Mouse (Mus musculus): ENCODE data around the gene Tm7sf3. TPM values are rescaled to one million over a fixed set of nuclear protein-coding genes. Genes with fewer than 3 reads are reported as not detected.
A peak's percentile ranks its signal among the peaks of the same experiment; 100 is the strongest.

Gene Tm7sf3
- total RNA-seq, 2 experiments from 2014 or later = 25.0 to 29.1 TPM

DNA sequence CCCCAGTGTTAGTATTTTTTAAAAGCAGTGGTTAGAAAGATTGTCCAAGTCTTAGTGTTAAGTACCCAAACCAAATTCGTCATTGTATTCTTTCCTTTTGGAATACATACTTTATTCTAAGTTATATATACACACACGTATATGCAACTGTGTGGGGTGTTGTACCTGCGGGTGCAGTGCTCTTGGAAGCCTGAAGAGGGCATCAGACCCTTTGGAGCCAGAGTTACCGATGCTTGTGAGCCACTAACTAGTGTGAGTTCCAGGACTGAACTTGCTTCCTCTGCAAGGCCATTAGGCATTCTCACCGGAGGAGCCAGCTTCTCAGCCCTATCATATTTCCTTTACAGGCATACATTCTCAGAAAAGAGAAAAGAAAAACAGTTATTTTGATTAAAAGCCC, 20.1 kb upstream of the Tm7sf3 start:
- DNase-seq (ENCODE audit: low spot score in 2 of 2) = peak in 1 of 2 experiments; percentile 30

DNA sequence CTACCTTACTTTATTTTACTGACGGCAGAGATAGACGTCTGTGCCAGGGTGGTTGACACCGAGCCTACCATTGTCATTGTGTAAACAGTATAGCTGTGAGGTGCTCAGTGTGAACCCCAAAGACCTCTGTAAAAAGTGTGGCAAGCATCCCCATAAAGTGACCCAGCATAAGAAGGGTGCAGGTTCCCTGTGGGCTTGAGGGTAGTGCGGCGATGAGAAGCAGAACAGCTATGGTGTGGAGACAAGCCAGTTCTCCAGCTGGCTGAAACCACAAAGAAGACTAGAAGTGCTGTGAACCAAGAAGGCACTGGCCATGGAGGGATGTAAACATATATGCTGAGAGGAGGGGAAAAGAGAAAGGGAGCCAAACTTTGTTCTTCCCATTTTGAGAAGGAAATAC, 19.0 kb upstream of the Tm7sf3 start:
- DNase-seq (ENCODE audit: low spot score in 2 of 2) = no peak

- no peak for DNase-seq (ENCODE audit: low spot score in 2 of 2)
These were observed 18.0 kb upstream of the Tm7sf3 start for GRCm38 (mm10) chr6:146660591-146660990.

DNA sequence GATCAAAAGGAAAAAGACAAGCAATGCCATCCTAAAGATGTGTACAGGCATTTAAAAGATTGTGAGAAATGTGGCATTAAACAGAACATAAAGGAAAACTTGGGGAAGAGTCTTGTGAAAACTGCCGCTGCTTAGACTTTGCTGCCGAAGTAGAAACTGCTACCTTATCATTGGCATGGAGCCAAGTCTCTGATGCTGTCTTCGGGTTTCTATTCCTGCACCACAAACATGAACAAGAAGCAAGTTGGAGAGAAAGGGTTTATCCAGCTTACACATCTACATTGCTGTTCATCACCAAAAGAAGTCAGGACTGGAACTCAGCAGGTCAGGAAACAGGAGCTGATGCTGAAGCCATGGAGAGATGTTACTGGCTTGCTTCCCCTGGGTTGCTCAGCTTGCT, 10.6 kb upstream of the Tm7sf3 start:
- no peak for DNase-seq (ENCODE audit: low spot score in 2 of 2)

- no peak for DNase-seq (ENCODE audit: low spot score in 2 of 2)
These were observed 8.8 kb upstream of the Tm7sf3 start for GRCm38 (mm10) chr6:146651431-146651830.

- DNase-seq (ENCODE audit: low spot score in 2 of 2) = no peak
These were observed 7.4 kb upstream of the Tm7sf3 start for GRCm38 (mm10) chr6:146650013-146650412.

- no peak for DNase-seq (ENCODE audit: low spot score in 2 of 2)
These were observed 553 bp upstream of the Tm7sf3 start for GRCm38 (mm10) chr6:146643184-146643570.

- no peak for DNase-seq (ENCODE audit: low spot score in 2 of 2)
These were observed 908 bp downstream of the Tm7sf3 start for GRCm38 (mm10) chr6:146641621-146642210.

DNA sequence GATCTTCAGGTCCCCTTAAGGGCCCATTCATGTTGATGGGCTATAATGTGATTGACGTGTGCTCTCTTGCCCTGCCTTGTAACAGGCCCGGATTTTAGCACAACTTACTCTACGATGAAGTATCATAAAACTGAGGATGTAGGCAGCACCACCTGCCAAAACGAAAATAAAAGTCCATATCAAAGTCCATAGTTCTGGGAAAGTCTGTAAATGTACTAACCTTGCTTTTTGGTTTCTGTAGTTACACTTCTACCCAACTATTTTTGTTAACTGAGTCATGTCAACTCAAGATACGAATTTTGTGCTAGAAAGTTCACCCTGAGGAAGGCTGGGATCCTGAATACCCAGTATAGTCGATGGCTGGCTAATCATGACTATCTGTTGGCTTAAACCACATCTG, 1.6 kb downstream of the Tm7sf3 start:
- no peak for DNase-seq (ENCODE audit: low spot score in 2 of 2)

DNA sequence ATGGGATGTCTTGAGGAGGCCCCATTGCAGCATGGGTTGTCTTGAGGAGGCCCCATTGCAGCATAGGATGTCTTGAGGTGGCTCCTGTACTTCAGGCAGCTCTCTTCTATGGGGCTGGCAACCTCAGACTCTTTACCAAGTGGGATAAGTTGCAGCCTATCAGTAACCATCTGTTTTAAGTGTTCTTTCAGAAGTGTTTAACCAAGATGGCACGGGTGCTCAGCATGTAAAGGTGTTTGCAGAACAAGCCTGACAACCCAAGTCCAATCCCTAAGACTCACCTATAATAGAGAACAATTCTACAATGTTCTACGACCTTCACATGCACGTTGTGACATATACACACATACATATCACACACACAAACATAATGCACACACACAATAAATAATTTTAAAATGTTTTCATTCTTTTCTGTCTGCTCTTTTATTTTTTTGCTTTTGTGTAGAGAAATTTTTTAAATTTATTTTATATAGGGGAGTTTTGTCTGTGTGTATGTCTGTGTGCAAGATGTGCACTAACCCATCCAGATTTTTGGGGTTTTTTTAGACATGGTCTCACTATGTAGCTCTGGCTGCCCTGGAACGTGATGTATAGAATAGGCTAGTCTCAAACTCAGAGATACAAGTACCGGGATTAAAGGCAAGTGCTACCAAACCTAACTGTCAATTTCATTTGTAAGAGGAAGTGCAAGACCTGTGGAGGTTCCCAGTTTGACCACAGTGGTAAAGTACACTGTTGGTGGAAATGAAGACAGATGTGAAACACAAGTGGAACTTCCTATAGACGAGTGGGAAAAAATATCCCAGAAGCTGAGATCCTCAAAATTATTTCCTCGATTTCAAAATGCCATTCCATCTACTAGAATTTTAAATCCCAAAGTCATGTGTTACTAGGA, 2.3 kb downstream of the Tm7sf3 start:
- DNase-seq (ENCODE audit: low spot score in 2 of 2) = no peak

- DNase-seq (ENCODE audit: low spot score in 2 of 2) = no peak
These were observed 6.1 kb downstream of the Tm7sf3 start for GRCm38 (mm10) chr6:146636482-146636881.

DNA sequence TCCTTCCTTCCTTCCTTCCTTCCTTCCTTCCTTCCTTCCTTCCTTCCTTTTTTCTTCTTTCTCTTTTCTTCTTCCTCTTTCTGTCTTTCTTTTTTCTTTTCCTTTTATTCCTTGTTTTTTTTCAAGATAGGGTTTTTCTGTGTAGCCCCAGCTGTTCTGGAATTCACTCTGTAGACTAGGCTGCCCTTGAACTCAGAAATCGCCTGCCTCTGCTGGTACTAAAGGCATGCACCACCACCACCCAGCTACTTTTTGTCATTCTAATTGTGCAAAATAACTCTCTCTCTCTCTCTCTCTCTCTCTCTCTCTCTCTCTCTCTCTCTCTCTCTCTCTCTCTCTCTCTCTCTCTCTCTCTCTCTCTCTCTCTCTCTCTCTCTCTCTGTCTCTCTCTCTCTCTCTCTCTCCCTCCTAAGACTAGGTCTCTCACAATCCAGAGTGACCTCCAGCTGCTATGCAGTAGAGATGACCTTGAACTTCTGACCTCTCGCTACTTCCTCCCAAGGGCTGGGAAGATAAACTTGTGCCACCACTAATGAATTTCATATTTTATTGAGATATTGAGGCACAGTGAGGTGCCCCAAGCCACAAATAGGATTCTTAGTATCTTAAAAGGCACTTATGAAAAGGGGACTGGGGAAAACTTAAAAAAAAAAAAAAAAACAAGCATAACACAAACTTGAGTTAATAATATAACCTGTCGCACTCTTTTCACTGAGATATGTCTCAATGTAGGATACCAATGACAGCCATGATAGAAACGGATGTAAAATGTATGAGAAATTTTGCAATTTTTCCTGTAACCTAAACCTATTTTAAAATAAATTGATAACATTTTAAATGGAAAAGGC, 7.6 kb downstream of the Tm7sf3 start:
- no peak for DNase-seq (ENCODE audit: low spot score in 2 of 2)

- peak; percentile 67 to 82 for DNase-seq (ENCODE audit: low spot score in 2 of 2)
These were observed 8.5 kb downstream of the Tm7sf3 start for GRCm38 (mm10) chr6:146634015-146634722.

DNA sequence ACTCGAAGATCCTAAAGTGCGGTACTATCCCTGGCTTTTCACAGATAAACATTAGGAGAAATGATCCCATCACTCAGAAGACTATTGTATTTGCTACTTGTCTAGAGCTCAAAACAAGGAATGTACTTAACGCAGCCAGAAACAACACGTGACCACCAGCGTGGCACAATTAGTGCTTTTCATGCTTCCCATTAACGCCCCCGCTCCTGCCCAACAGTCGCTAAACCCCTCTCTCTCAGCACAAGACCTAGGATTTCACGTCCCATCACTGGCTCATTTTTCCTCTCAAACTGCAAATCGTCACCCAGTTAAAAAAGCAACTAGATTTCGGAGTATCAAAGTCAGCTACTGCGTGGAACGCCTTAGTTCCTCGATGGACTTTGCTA, 9.0 kb downstream of the Tm7sf3 start:
- DNase-seq (ENCODE audit: low spot score in 2 of 2) = peak in 1 of 2 experiments; percentile 29

DNA sequence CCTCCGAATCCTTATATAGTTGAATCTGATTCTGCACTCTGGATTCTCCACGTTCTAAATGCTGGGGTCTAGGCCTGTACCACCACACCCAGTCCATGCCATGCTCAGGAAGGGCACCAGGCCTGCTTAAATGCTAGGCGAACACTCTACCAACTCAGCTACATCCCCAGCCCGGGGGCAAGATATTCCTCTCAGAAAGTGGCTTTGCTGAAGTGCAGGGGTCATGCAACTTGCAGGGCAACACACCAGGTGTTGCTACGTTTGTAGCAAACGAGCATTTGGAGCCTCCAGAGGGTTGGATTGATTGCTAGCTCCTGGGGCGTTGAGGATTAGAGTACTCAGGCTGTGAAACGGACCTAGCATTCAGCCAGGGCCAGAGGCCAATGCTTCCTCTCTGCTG, 9.5 kb downstream of the Tm7sf3 start:
- DNase-seq (ENCODE audit: low spot score in 2 of 2) = no peak

- no peak for DNase-seq (ENCODE audit: low spot score in 2 of 2)
These were observed 10.2 kb downstream of the Tm7sf3 start for GRCm38 (mm10) chr6:146632403-146632802.

GRCm38 (mm10) chr6:146631847-146632246, 10.8 kb downstream of the Tm7sf3 start:
- no peak for DNase-seq (ENCODE audit: low spot score in 2 of 2)

DNA sequence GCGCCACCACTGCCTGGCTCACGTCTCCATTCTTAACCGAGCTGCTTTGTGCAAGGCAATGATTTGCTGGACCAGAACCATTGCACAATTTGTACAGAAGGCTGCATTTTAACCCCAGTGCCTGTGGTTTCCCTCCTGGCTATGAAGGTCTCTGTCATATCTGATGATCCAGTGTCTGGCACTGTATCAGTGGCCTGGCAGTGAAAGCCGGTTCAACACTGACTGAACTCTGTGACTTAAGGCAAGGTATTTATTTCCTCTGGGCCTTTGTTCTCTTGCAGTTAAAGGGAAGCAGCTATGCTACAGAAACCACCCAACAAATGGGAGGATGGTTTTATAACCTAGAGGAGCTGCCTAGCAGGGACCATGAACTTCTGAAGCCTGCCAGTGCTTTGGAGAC, 11.7 kb downstream of the Tm7sf3 start:
- DNase-seq (ENCODE audit: low spot score in 2 of 2) = no peak

DNA sequence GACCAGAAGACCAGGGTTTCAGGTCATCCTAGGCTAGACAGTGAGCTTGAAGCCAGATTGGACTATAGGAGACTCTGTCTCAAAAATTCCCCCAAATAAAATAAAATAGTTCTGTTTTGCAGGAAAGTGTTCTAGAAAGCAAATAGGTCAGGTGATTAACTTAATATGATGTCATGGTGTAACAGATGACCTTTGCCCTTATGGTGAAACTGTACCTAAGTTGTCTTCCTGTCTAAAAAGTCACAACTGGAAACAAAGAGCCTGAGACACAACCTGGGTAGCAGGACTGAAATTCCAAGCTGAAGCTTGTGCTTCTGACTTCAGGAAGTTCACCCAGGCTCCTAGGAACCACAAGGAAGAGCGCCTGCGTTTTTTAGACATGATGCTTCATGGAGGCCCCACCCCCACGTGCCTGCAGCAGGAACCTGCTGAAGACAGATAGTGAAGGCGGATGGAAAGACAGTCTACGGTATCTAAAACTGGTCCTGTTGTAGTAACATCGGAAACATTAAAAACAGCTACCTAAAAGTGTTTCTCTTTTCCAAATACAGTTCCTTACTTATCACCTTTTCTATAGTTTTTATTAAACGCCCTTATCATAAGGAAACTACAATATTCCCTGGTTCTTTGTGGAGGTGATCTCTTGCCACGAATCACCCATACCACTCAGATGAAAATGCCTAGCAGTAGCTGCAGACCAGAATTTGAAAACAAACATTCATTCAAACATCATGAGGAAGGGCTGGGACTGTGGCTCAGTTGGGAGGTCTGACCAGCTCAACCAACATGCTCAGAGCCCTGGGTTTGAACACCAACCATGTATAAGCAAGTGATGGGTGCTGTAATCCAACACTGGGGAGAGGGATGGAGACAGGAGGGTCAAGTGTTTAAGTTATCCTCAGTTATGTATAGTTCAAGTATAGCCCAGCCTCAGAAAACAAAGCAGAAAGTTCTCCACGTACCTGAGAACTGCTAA, 12.6 kb downstream of the Tm7sf3 start:
- no peak for DNase-seq (ENCODE audit: low spot score in 2 of 2)

DNA sequence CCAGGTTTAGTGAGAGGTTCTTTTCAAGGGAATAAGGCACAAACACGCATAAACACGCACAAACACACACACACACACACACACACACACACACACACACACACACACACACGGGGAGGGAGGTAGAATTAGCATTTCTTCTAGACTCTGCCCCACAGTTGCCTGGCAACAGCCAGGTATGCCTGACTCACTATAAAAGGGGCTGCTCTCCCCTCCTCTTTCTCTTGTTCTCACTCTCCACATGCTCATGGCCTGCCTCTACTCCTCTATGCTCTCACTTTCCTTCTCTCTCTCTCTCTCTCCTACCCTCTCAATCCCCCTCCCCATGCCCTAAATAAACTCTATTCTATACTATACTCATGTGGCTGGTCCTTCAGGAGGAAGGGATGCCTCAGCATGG, 14.5 kb downstream of the Tm7sf3 start:
- no peak for DNase-seq (ENCODE audit: low spot score in 2 of 2)

Data from gastrocnemius, postnatal 4 days (tissue).